Mouse (Mus musculus) CH12.LX (cell line): Measurements from ENCODE around the gene Gm20388.

Experiments used
- CTCF ChIP-seq, 2 experiments: IDR thresholded peaks in 1 of 2; conservative IDR thresholded peaks in 1 of 2; 2 replicates each; pipeline ENCODE4 v1.5.1; 2011 to 2012; ENCODE audit warnings: low read depth in 2 of 2, low read length in 2 of 2, improper control_type of control experiment in 1 of 2, inconsistent platforms in 1 of 2, mild to moderate bottlenecking in 1 of 2, moderate library complexity in 1 of 2
- EP300 ChIP-seq: IDR thresholded peaks from 2 replicates; pipeline ENCODE4 v1.6.1; 2011; ENCODE audit warnings: low read length, improper control_type of control experiment
- JUND ChIP-seq: conservative IDR thresholded peaks from 2 replicates; pipeline ENCODE4 v1.6.1; 2011; ENCODE audit warnings: low read depth, low read length, improper control_type of control experiment
- NELFE ChIP-seq: IDR thresholded peaks from 2 replicates; pipeline ENCODE4 v1.6.1; 2011; ENCODE audit warnings: low read depth, low read length, improper control_type of control experiment
- POLR2A ChIP-seq: IDR thresholded peaks from 2 replicates; pipeline ENCODE4 v1.6.1; 2011; ENCODE audit warnings: low read depth, mild to moderate bottlenecking, improper control_type of control experiment, low read length
- UBTF ChIP-seq: IDR thresholded peaks from 2 replicates; pipeline ENCODE4 v1.6.1; 2012; ENCODE audit warnings: low read depth, mild to moderate bottlenecking, inconsistent platforms, low read length, improper control_type of control experiment, moderate library complexity

DNA sequence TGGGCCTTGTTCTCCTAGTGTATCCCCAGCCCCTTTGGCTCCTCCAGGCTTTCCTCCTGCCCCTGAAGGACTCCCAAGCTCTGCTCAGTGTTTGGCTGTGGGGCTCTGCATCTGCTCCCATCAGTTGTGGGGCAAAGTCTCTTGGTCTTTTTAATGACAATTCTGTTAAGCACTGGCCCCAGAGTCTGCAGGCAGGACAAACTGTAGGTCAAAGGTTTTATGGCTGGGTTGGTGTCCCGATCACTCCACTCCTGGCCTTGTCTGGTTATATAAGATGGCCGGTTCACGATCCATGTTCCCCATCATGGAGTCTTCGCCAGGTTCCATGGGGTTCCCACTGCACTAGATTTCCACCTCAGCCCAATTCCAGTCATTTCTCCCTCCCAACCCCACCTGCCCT, 23.0 kb downstream of the Gm20388 start:
- TF ChIP-seq POLR2A (no peak), CTCF (conservative IDR thresholded peaks at IDR 0.05 in 1 of 2, IDR thresholded peaks at IDR 0.05 in 1 of 2; ENCODE audit: low read depth in 2 of 2, low read length in 2 of 2) (no peak), EP300 (no peak), UBTF (no peak), JUND (no peak), NELFE (no peak)
